Mouse (Mus musculus) kidney, embryonic 14.5 days (tissue): ENCODE measurements around the gene Ccdc190. TPM values are rescaled to one million over a fixed set of nuclear protein-coding genes. Genes with fewer than 3 reads are reported as not detected.

ENCODE experiments used
- ATAC-seq: fragments of 200-750 bp; cut with Nextera tagmentation; 2 replicates; pipeline ENCODE4 v1.8.0; 2017; ENCODE audit warnings: moderate number of reproducible peaks, mild to moderate bottlenecking, moderate TSS enrichment, moderate library complexity; ENCODE audit not compliant: low FRiP score, low TSS enrichment
- H3K27ac ChIP-seq: fragments of 300-500 bp; sonication (generic); 2 replicates; pipeline ENCODE4 v1.5.1; 2014; ENCODE audit warnings: low read depth, mild to moderate bottlenecking, low read length, moderate library complexity, mixed read lengths
- H3K27me3 ChIP-seq: fragments of 300-500 bp; sonication (generic); 2 replicates; pipeline ENCODE4 v1.6.1; 2014; ENCODE audit warnings: mild to moderate bottlenecking, low read length; ENCODE audit not compliant: control insufficient read depth, insufficient read depth
- H3K36me3 ChIP-seq: fragments of 300-500 bp; sonication (generic); 2 replicates; pipeline ENCODE4 v1.6.1; 2014; ENCODE audit warnings: low read length, mixed read lengths; ENCODE audit not compliant: control insufficient read depth, insufficient read depth
- H3K4me1 ChIP-seq: fragments of 300-500 bp; sonication (generic); 2 replicates; pipeline ENCODE4 v1.6.1; 2014; ENCODE audit warnings: low read length, mixed read lengths; ENCODE audit not compliant: control insufficient read depth, insufficient read depth
- H3K4me2 ChIP-seq: fragments of 300-500 bp; sonication (generic); replicated peaks from 2 replicates; pipeline ENCODE4 v1.6.1; 2014; ENCODE audit warnings: low read depth, mild to moderate bottlenecking, low read length
- H3K4me3 ChIP-seq: fragments of 300-500 bp; sonication (generic); 2 replicates; pipeline ENCODE4 v1.5.1; 2014; ENCODE audit warnings: mild to moderate bottlenecking, low read length
- H3K9ac ChIP-seq: fragments of 300-500 bp; sonication (generic); 2 replicates; pipeline ENCODE4 v1.6.1; 2014; ENCODE audit warnings: low read depth, mild to moderate bottlenecking, low read length, moderate library complexity
- H3K9me3 ChIP-seq: fragments of 300-500 bp; sonication (generic); 2 replicates; pipeline ENCODE4 v1.6.1; 2016; ENCODE audit warnings: low read length; ENCODE audit not compliant: control insufficient read depth
- WGBS: fragments of 180-500 bp; shearing (Covaris S2); extraction: QIAGEN DNeasy Blood & Tissue Kit; methylation state at CpG from one replicate; pipeline ENCODE4 v1.1.7; 2014; 5-methylcytosine and 5-hydroxymethylcytosine counted together
- polyA plus RNA-seq: library from polyadenylated mRNA; unstranded; fragments of >200 nt; fragmentation: Nextera tagmentation; extraction: Ambion mirVana; gene quantifications from 2 replicates; pipeline ENCODE4 v1.2.1, GENCODE M21; 2014

Ccdc190 gene
- polyA plus RNA-seq, 1 experiment from 2014 or later, result not detected

GRCm38 (mm10) chr1:169970936-169971335 is 42.5 kb downstream of the Ccdc190 start:
- Histone ChIP-seq H3K4me3 (no peak overlapping the region), H3K9me3 (no peaks in the 10 kb centered on the region), H3K9ac (no peak overlapping the region), H3K4me2 (no peak overlapping the region), H3K4me1 (0 out of 2 replicates have a peak, but pooled peaks cover 4% of the 10 kb centered on the region), H3K27ac (no peak overlapping the region), H3K27me3 (no peaks in the 10 kb centered on the region), H3K36me3 (peaks cover 8% of the 10 kb centered on the region; the same call in 1 of the 2 replicates)
- no peak for ATAC-seq
- WGBS, result 94% methylated on average over 4 of the region's 4 CpGs

GRCm38 (mm10) chr1:169971998-169972397 is 43.5 kb downstream of the Ccdc190 start:
- peaks cover 1% of the 10 kb centered on the region; the same call in 1 of the 2 replicates for H3K36me3 ChIP-seq
- no peaks in the 10 kb centered on the region for H3K27me3 ChIP-seq
- no peak for ATAC-seq
- no peaks in the 10 kb centered on the region for H3K9me3 ChIP-seq
- H3K4me3 ChIP-seq, result no peak overlapping the region
- 0 out of 2 replicates have a peak, but pooled peaks cover 4% of the 10 kb centered on the region for H3K4me1 ChIP-seq
- H3K9ac ChIP-seq, result no peak overlapping the region
- WGBS, result 90% methylated on average over 2 of the region's 2 CpGs
- H3K27ac ChIP-seq, result no peak overlapping the region
- no peak overlapping the region for H3K4me2 ChIP-seq

- no peak overlapping the region for H3K4me2 ChIP-seq
- H3K4me1 ChIP-seq, result no peaks in the 10 kb centered on the region
- no peaks in the 10 kb centered on the region for H3K36me3 ChIP-seq
- WGBS, result 87% methylated on average over 4 of the region's 4 CpGs
- no peak overlapping the region for H3K27ac ChIP-seq
- H3K4me3 ChIP-seq, result no peak overlapping the region
- H3K9ac ChIP-seq, result no peak overlapping the region
- H3K27me3 ChIP-seq, result no peaks in the 10 kb centered on the region
- no peaks in the 10 kb centered on the region for H3K9me3 ChIP-seq
- ATAC-seq, result no peak
These were observed 49.2 kb downstream of the Ccdc190 start for GRCm38 (mm10) chr1:169977621-169978020.

Other genes with a start within 250 kb of the Ccdc190 start
- gene Rgs4, start 181.0 kb upstream of the Ccdc190 start, polyA plus RNA-seq, result 0.56 and 0.76 TPM in 2 replicates
- 7.5 and 16.3 TPM in 2 replicates for gene Hsd17b7, start 40.6 kb downstream of the Ccdc190 start, polyA plus RNA-seq
- 22.3 and 29.5 TPM in 2 replicates for gene Ddr2, start 182.1 kb downstream of the Ccdc190 start, polyA plus RNA-seq
- 36.5 and 51.0 TPM in 2 replicates for gene Uap1, start 246.3 kb downstream of the Ccdc190 start, polyA plus RNA-seq